Mouse (Mus musculus) G1E (cell line): Measurements from ENCODE around the gene Dnajc16.

Experiments used
- CTCF ChIP-seq: IDR thresholded peaks from 2 replicates; pipeline ENCODE4 v1.5.1; 2012; ENCODE audit warnings: low read depth, low read length, inconsistent platforms, mixed read lengths
- POLR2AphosphoS5 ChIP-seq: IDR thresholded peaks from 2 replicates; pipeline ENCODE4 v1.6.1; 2012; ENCODE audit warnings: low read depth, low read length, inconsistent platforms; ENCODE audit not compliant: insufficient replicate concordance

- no peak for TF ChIP-seq CTCF
- TF ChIP-seq POLR2AphosphoS5, result no peak
Observed at GRCm38 (mm10) chr4:141720761-141721523, 69.8 kb downstream of the Dnajc16 start.
